Mouse (Mus musculus) liver, embryonic 16.5 days (tissue): Measurements from ENCODE around the gene Cyp39a1. TPM values are rescaled to one million over a fixed set of nuclear protein-coding genes. Genes with fewer than 3 reads are reported as not detected.

Experiments
- ATAC-seq: fragments of 200-750 bp; cut with Nextera tagmentation; 2 replicates; pipeline ENCODE4 v1.8.0; 2017; ENCODE audit warnings: low read depth, mild to moderate bottlenecking, moderate number of reproducible peaks, moderate library complexity
- H3K27ac ChIP-seq: fragments of 300-500 bp; sonication (generic); 2 replicates; pipeline ENCODE4 v1.5.1; 2014; ENCODE audit warnings: mild to moderate bottlenecking, low read length
- H3K27me3 ChIP-seq: fragments of 300-500 bp; sonication (generic); 2 replicates; pipeline ENCODE4 v1.6.1; 2014; ENCODE audit warnings: low read depth, low read length, mixed read lengths; ENCODE audit not compliant: control insufficient read depth, insufficient read depth
- H3K36me3 ChIP-seq: fragments of 300-500 bp; sonication (generic); 2 replicates; pipeline ENCODE4 v1.6.1; 2014; ENCODE audit warnings: mild to moderate bottlenecking; ENCODE audit not compliant: control insufficient read depth, insufficient read depth
- H3K4me1 ChIP-seq: fragments of 300-500 bp; sonication (generic); 2 replicates; pipeline ENCODE4 v1.6.1; 2014; ENCODE audit warnings: low read depth, low read length, mixed read lengths; ENCODE audit not compliant: control insufficient read depth
- H3K4me2 ChIP-seq: fragments of 300-500 bp; sonication (generic); 2 replicates; pipeline ENCODE4 v1.6.1; 2014; ENCODE audit warnings: low read depth, low read length, mixed read lengths
- H3K4me3 ChIP-seq: fragments of 300-500 bp; sonication (generic); 2 replicates; pipeline ENCODE4 v1.5.1; 2014; ENCODE audit warnings: low read depth, mild to moderate bottlenecking, low read length
- H3K9ac ChIP-seq: fragments of 300-500 bp; sonication (generic); 2 replicates; pipeline ENCODE4 v1.6.1; 2014; ENCODE audit warnings: low read depth, low read length
- H3K9me3 ChIP-seq: fragments of 300-500 bp; sonication (generic); replicated peaks from 2 replicates; pipeline ENCODE4 v1.6.1; 2016; ENCODE audit warnings: low read length; ENCODE audit not compliant: control insufficient read depth
- WGBS: fragments of 180-500 bp; shearing (Covaris S2); extraction: QIAGEN DNeasy Blood & Tissue Kit; methylation state at CpG from one replicate; pipeline ENCODE4 v1.1.7; 2014; ENCODE audit not compliant: insufficient replicate concordance; 5-methylcytosine and 5-hydroxymethylcytosine counted together
- polyA plus RNA-seq: library from polyadenylated mRNA; unstranded; fragments of >200 nt; fragmentation: Nextera tagmentation; extraction: Ambion mirVana; gene quantifications from 2 replicates; pipeline ENCODE4 v1.2.1, GENCODE M21; 2015

Cyp39a1 gene
- polyA plus RNA-seq, 1 experiment from 2014 or later = 14.7 TPM

GRCm38 (mm10) chr17:43788222-43788621 is 121.0 kb downstream of the Cyp39a1 start:
- Histone ChIP-seq H3K36me3 (no peaks in the 10 kb centered on the region), H3K9ac (no peak overlapping the region), H3K4me2 (no peak overlapping the region), H3K4me1 (no peaks in the 10 kb centered on the region), H3K4me3 (no peak overlapping the region), H3K9me3 (no peaks in the 10 kb centered on the region), H3K27me3 (no peaks in the 10 kb centered on the region), H3K27ac (no peak overlapping the region)
- ATAC-seq = no peak
- 70% methylated on average over 5 of the region's 5 CpGs for WGBS

- Histone ChIP-seq H3K4me2 (no peak overlapping the region), H3K4me1 (no peaks in the 10 kb centered on the region), H3K36me3 (no peaks in the 10 kb centered on the region), H3K9me3 (no peaks in the 10 kb centered on the region), H3K27ac (no peak overlapping the region), H3K9ac (no peak overlapping the region), H3K4me3 (no peak overlapping the region), H3K27me3 (no peaks in the 10 kb centered on the region)
- ATAC-seq = no peak
Measured at GRCm38 (mm10) chr17:43789376-43789775, 122.2 kb downstream of the Cyp39a1 start.

- no peak overlapping the region for H3K9ac ChIP-seq
- no peak overlapping the region for H3K4me3 ChIP-seq
- H3K36me3 ChIP-seq = no peaks in the 10 kb centered on the region
- WGBS = 66% methylated on average over 3 of the region's 3 CpGs
- no peaks in the 10 kb centered on the region for H3K27me3 ChIP-seq
- no peak overlapping the region for H3K4me2 ChIP-seq
- H3K27ac ChIP-seq = no peak overlapping the region
- ATAC-seq = no peak
- H3K4me1 ChIP-seq = no peaks in the 10 kb centered on the region
- no peaks in the 10 kb centered on the region for H3K9me3 ChIP-seq
Measured at GRCm38 (mm10) chr17:43791751-43792150, 124.5 kb downstream of the Cyp39a1 start.

- 31% methylated on average over 1 of the region's 1 CpGs for WGBS
- no peaks in the 10 kb centered on the region for H3K36me3 ChIP-seq
Measured at GRCm38 (mm10) chr17:43794731-43795280, 127.6 kb downstream of the Cyp39a1 start.

More at GRCm38 (mm10) chr17:43794731-43795280, 127.6 kb downstream of the Cyp39a1 start:
- no peaks in the 10 kb centered on the region for H3K27me3 ChIP-seq
- no peak overlapping the region for H3K27ac ChIP-seq
- H3K4me1 ChIP-seq = no peaks in the 10 kb centered on the region
- no peak overlapping the region for H3K4me3 ChIP-seq
- ATAC-seq = no peak
- H3K9ac ChIP-seq = no peak overlapping the region
- H3K4me2 ChIP-seq = no peak overlapping the region
- H3K9me3 ChIP-seq = no peaks in the 10 kb centered on the region

Other genes with a start within 250 kb of the Cyp39a1 start
- gene Mep1a, start 164.6 kb upstream of the Cyp39a1 start, polyA plus RNA-seq = 0.07 and 0.24 TPM in 2 replicates
- not detected in 2 replicates for gene Ankrd66, start 123.8 kb upstream of the Cyp39a1 start, polyA plus RNA-seq
- 33.6 and 35.9 TPM in 2 replicates for gene Pla2g7, start 99.3 kb upstream of the Cyp39a1 start, polyA plus RNA-seq
- 0.08 TPM in 1 of 2 replicates, not detected in the other for gene Tdrd6, start 37.1 kb upstream of the Cyp39a1 start, polyA plus RNA-seq
- 1.1 and 1.4 TPM in 2 replicates for gene Slc25a27, start 211 bp upstream of the Cyp39a1 start, polyA plus RNA-seq
- 0.83 and 1.2 TPM in 2 replicates for gene Rcan2, start 133.9 kb downstream of the Cyp39a1 start, polyA plus RNA-seq